Mouse (Mus musculus) G1E (cell line): ENCODE measurements around the gene Clec12b. TPM values are rescaled to one million over a fixed set of nuclear protein-coding genes. Genes with fewer than 3 reads are reported as not detected.

Experiments
- ATAC-seq: 2 replicates; pipeline ENCODE4 v1.8.0; 2016; ENCODE audit warnings: mild to moderate bottlenecking; ENCODE audit not compliant: insufficient number of reproducible peaks, poor library complexity, low FRiP score, severe bottlenecking; ENCODE audit errors: extremely low read depth
- DNase-seq: peaks from one replicate; pipeline ENCODE4 v3.0.0; 2012; ENCODE audit warnings: low spot score
- H3K27me3 ChIP-seq: 2 replicates; pipeline ENCODE4 v1.6.1; 2012; ENCODE audit warnings: mild to moderate bottlenecking, low read length, inconsistent platforms; ENCODE audit not compliant: insufficient read depth
- H3K36me3 ChIP-seq: replicated peaks from 2 replicates; pipeline ENCODE3; 2012; ENCODE audit warnings: mild to moderate bottlenecking, inconsistent platforms
- H3K4me1 ChIP-seq: 2 replicates; pipeline ENCODE4 v1.6.1; 2012; ENCODE audit warnings: low read depth, low read length, inconsistent platforms, mixed read lengths; ENCODE audit not compliant: insufficient read depth
- H3K4me3 ChIP-seq: 2 replicates; pipeline ENCODE4 v1.5.1; 2012; ENCODE audit warnings: low read depth, mild to moderate bottlenecking, inconsistent platforms, low read length, moderate library complexity, mixed read lengths
- H3K9me3 ChIP-seq: replicated peaks from 2 replicates; pipeline ENCODE4 v1.6.1; 2012; ENCODE audit warnings: inconsistent platforms
- CTCF ChIP-seq: IDR thresholded peaks from 2 replicates; pipeline ENCODE4 v1.5.1; 2012; ENCODE audit warnings: low read depth, low read length, inconsistent platforms, mixed read lengths
- GATA1 ChIP-seq: IDR thresholded peaks from 2 replicates; pipeline ENCODE4 v1.6.1; 2012; ENCODE audit warnings: borderline replicate concordance, low read length, inconsistent platforms, mixed read lengths
- GATA2 ChIP-seq: IDR thresholded peaks from 2 replicates; pipeline ENCODE4 v1.6.1; 2012; ENCODE audit warnings: low read depth, low read length, inconsistent platforms, borderline replicate concordance
- POLR2AphosphoS5 ChIP-seq: IDR thresholded peaks from 2 replicates; pipeline ENCODE4 v1.6.1; 2012; ENCODE audit warnings: low read depth, low read length, inconsistent platforms; ENCODE audit not compliant: insufficient replicate concordance
- TAL1 ChIP-seq: conservative IDR thresholded peaks from 2 replicates; pipeline ENCODE4 v1.6.1; 2012; ENCODE audit warnings: low read depth, low read length, inconsistent platforms, mixed read lengths
- polyA plus RNA-seq: library from polyadenylated mRNA; stranded (reverse); fragments of >175 nt; gene quantifications from 2 replicates; pipeline ENCODE4 v1.2.3, GENCODE M21; 2012
- total RNA-seq, 2 experiments: library from RNA; stranded (forward) in 1 of 2; stranded (reverse) in 1 of 2; fragments of 200-1000 nt in 1 of 2; fragments of >200 nt in 1 of 2; fragmentation: Nextera tagmentation in 1 of 2; gene quantifications; 2 replicates each; pipeline ENCODE4 v1.2.3; 2014 to 2017

Clec12b gene
- total RNA-seq (2014; fragmentation: Nextera tagmentation) (not detected in 2 replicates), total RNA-seq (2017) (0.11 TPM in 1 of 2 replicates, not detected in the other), polyA plus RNA-seq (not detected in 2 replicates)

DNA sequence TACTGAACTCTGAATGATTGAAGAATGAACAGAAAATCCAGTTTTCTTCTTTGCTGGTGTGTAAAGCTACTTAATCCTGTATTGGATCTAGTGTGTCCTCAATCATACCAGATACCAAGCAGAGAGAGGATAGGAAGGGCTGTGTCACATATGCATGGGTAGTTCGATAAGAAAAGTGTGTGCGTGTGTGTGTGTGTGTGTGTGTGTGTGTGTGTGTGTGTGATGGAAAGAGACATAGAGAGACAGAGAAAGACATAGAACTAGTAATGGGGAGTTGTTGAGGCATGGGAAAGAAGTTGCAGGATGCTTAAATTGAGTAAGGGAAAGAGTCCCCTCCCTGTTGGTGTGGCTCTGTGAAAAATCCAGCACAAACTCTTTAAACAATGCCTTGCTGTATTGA lies at the start of gene Clec12b:
Gene Clec12b, minus strand, starts transcription at position 101 of the 400 bp plus-strand sequence.
- Histone ChIP-seq H3K4me3 (no peak within 1 kb of the TSS), H3K4me1 (no peaks in the 10 kb centered on the region), H3K27me3 (no peaks in the 10 kb centered on the region), H3K36me3 (no peaks in the 10 kb centered on the region), H3K9me3 (no peaks in the 10 kb centered on the region)
- no peak for DNase-seq
- ATAC-seq: no peak
- TF ChIP-seq POLR2AphosphoS5 (no peak), CTCF (no peak), GATA1 (no peak), GATA2 (no peak), TAL1 (no peak)

- Histone ChIP-seq H3K4me3 (no peak overlapping the region), H3K27me3 (no peaks in the 10 kb centered on the region), H3K9me3 (no peaks in the 10 kb centered on the region), H3K36me3 (no peaks in the 10 kb centered on the region), H3K4me1 (no peaks in the 10 kb centered on the region)
- TF ChIP-seq CTCF: no peak
- TF ChIP-seq POLR2AphosphoS5: no peak
- no peak for TF ChIP-seq TAL1
- no peak for TF ChIP-seq GATA1
- TF ChIP-seq GATA2: no peak
- DNase-seq (no peak), ATAC-seq (no peak)
Observed at GRCm38 (mm10) chr6:129434239-129434638, 48.6 kb upstream of the Clec12b start.

DNA sequence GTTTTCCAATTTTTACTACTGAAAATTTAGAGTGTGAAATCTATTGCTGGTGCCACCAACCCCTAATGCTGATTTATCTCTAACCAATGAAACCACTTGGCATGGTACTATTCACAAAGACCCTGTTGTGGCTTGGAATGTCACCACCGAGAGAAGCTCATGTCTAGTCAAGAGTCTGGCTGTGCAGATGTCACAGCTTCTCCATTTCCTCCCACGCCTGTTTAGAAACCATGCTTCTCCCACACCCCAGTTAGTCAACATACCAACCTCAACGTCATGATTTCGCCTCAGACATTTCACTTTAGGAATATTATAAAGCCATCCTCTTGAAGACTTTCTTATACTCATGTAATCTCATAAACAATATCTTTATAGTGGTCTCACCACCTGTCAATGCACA lies 41.6 kb upstream of the Clec12b start:
- ATAC-seq: no peak
- no peak for TF ChIP-seq POLR2AphosphoS5
- TF ChIP-seq CTCF: no peak
- TF ChIP-seq GATA1: no peak
- TF ChIP-seq GATA2: no peak
- no peak for TF ChIP-seq TAL1
- no peak overlapping the region for H3K4me3 ChIP-seq
- H3K4me1 ChIP-seq: no peaks in the 10 kb centered on the region
- no peaks in the 10 kb centered on the region for H3K36me3 ChIP-seq
- no peaks in the 10 kb centered on the region for H3K27me3 ChIP-seq
- DNase-seq: no peak
- no peaks in the 10 kb centered on the region for H3K9me3 ChIP-seq

- no peaks in the 10 kb centered on the region for H3K36me3 ChIP-seq
- no peaks in the 10 kb centered on the region for H3K27me3 ChIP-seq
- no peak for TF ChIP-seq POLR2AphosphoS5
- no peak for TF ChIP-seq GATA1
- H3K9me3 ChIP-seq: no peaks in the 10 kb centered on the region
- ATAC-seq (no peak), DNase-seq (no peak)
- H3K4me1 ChIP-seq: no peaks in the 10 kb centered on the region
- H3K4me3 ChIP-seq: no peak overlapping the region
Observed at GRCm38 (mm10) chr6:129425812-129426211, 40.1 kb upstream of the Clec12b start.

DNA sequence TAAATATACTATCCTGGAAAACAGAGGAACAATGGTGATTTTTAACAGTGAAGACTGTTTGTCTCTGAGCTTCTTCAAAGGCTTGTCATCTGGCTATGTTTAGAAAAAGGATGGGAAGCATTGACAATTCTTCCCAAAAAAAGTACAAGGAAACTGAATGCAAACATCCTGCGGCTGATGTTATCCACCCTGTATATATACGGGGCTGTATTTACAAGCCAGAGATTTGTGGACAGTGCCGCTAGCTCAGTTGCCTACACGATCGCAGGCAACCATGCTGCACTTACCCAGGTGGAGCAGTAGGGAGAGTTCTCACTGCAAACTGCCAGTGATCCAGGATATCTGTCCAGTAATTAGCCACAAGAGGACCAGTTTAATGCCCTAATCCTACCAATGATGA lies 39.5 kb upstream of the Clec12b start:
- ATAC-seq (no peak), DNase-seq (no peak)
- Histone ChIP-seq H3K4me3 (no peak overlapping the region), H3K27me3 (no peaks in the 10 kb centered on the region), H3K4me1 (no peaks in the 10 kb centered on the region), H3K36me3 (no peaks in the 10 kb centered on the region), H3K9me3 (no peaks in the 10 kb centered on the region)
- no peak for TF ChIP-seq TAL1
- no peak for TF ChIP-seq GATA2
- TF ChIP-seq GATA1: no peak
- TF ChIP-seq POLR2AphosphoS5: no peak
- TF ChIP-seq CTCF: no peak

GRCm38 (mm10) chr6:129423734-129424072 lies 38.0 kb upstream of the Clec12b start:
- Histone ChIP-seq H3K36me3 (no peaks in the 10 kb centered on the region), H3K27me3 (no peaks in the 10 kb centered on the region), H3K9me3 (no peaks in the 10 kb centered on the region), H3K4me3 (no peak overlapping the region), H3K4me1 (no peaks in the 10 kb centered on the region)
- ATAC-seq: no peak; the same call in 1 of the 2 replicates
- DNase-seq: no peak
- peak; percentile 67 for TF ChIP-seq CTCF
- no peak for TF ChIP-seq POLR2AphosphoS5
- no peak for TF ChIP-seq GATA1
